Mouse (Mus musculus): ENCODE measurements around the gene St8sia1.

Gene St8sia1

DNA sequence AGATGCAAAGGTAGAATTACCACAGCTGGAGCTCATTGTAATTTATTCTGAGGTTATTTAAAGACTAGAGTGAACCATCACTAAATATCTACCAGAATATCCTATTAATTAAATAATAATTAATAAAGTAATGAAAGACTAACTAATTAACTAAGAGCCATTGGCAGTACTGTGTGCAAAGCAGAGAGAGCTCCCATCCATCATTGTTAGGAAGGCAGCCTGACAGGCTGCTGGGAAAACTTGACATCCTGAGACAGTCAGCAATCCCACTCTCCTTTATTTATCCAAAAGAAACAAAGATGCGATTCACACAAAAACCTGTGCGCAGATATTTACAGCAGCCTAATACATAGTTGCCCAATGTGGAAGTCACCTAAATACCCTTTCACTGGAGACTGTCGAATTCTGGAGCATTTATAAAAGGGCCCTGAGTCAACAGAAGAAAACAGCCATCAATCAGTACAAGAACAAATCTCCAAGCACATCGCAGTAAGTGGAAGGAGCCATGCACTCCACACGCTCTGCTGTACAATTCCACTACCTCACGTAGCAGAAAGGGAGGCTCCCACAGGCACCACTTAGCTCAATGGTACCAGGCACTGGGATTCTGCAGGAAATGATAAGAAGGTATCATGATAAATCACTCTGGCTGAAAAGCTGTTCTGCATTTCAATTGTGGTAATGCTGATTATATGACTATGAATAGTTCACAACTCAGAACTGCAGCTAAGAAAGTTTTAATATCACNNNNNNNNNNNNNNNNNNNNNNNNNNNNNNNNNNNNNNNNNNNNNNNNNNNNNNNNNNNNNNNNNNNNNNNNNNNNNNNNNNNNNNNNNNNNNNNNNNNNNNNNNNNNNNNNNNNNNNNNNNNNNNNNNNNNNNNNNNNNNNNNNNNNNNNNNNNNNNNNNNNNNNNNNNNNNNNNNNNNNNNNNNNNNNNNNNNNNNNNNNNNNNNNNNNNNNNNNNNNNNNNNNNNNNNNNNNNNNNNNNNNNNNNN lies 15.7 kb upstream of the St8sia1 start:
- no peak for DNase-seq (ENCODE audit: low spot score in 2 of 2)

DNA sequence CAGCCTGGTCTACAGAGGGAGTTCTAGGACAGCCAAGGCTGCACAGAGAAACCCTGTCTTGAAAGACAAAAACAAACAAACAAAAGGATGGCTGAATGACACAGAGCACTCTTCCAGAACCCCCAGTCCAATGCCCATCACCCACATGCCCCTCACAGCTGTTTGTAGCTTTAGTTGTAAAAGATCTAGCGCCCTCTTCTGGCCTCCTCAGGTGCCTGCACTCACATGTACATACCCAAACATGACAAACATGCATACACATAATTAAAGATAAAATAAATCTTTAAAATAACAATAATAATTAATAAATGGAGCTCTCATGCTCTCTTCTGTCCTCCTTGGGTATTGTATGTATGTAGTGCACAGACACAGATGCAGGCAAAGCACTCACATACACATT lies 13.0 kb upstream of the St8sia1 start:
- DNase-seq (ENCODE audit: low spot score in 2 of 2), result no peak

DNA sequence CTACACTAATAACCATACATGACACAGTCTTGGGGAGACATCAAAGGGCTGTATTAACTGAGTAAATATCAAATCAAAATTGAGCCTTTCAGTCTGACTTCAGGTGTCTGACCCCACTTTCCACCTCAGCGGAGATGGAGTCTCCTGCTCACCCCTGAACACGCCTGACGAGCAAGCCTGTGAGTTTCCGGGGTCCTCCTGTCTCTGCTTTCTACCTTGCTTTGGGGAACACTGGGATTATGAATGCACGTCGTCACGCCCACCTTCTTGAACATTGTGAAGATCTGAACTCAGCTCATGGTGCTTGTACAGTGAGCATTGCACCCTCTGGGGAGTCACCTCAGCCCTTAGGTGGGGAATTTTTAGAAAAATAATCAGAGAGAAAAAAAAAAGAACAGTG lies 9.0 kb upstream of the St8sia1 start:
- no peak for DNase-seq (ENCODE audit: low spot score in 2 of 2)

DNA sequence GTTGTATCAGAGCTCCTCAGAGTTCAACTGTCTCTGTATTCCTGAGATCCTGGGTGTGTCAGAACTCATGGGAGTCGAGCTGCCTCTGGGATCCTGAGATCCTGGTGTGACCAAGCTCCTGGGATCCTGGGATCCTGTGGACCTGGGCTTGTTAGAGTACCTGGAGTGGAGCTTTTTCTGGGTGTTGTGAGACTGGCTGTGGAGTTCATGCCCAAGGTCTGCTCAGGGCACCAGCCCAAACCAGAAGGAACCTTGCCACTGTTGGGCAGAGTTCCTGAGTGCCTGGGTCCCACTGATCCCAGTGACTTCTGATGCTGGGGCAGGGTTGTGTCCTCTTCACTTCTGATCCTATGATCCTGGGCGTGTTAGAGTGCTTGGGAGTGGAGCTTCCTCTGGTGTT lies 8.0 kb upstream of the St8sia1 start:
- DNase-seq (ENCODE audit: low spot score in 2 of 2), result no peak

DNA sequence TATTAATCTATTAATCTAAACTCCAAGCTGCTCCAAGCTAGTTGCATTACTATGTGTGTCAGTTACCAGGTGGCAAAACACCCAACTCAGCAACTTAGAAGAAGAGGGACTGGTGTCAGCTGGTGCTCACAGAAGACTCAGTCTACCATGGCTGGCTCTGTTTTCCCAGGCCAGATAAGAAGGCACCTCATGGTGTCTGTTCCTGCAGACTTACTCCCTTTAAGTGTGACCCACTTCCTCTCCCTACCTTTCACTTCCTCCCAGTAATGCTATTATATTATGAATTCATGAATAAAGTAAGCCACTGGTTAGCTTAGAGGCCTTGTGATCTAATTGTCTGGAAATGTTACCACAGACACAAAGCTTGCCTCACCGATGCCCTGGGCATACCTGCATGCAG lies 3.2 kb upstream of the St8sia1 start:
- no peak for DNase-seq (ENCODE audit: low spot score in 2 of 2)

DNA sequence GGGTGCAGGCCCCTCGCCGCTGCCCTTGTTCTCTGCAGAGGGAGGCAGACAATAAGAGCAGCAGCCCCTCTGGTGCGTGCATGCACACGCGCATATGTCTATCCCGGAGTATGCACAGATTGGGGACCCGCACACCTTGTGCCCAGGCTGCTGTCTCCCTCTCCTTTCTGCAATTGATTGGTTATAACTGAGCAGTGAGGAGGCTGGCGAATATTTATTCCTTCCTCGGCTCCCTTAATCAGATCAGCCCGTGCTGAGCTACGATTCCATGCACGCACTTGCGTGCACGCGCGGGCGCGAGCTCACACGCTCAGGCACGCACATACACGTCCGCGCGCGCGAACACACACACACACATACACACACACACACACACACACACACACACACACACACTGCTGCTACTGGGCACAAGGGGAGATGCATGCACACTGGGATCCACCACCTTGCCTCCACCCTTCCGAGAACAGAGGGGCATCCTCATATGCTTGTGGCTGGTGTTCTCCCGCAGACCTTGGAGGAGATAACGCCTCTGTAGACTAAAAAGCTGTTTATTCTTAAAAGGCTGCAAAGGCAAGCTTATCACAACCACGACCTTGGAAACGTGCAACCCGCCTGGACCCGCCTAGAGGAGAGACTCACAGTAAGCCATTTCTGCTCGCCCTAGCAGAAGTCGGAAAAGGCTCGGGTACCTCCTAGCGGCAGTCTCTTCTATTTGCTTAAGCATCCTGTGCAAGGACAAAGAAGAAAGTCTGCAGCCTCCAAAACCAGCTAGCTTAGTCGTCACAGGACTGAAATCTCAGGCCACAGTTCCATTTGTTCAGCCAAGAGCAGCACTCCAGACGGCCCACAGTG lies 506 bp upstream of the St8sia1 start:
- peak in 1 of 2 experiments; percentile 65 for DNase-seq (ENCODE audit: low spot score in 2 of 2)

DNA sequence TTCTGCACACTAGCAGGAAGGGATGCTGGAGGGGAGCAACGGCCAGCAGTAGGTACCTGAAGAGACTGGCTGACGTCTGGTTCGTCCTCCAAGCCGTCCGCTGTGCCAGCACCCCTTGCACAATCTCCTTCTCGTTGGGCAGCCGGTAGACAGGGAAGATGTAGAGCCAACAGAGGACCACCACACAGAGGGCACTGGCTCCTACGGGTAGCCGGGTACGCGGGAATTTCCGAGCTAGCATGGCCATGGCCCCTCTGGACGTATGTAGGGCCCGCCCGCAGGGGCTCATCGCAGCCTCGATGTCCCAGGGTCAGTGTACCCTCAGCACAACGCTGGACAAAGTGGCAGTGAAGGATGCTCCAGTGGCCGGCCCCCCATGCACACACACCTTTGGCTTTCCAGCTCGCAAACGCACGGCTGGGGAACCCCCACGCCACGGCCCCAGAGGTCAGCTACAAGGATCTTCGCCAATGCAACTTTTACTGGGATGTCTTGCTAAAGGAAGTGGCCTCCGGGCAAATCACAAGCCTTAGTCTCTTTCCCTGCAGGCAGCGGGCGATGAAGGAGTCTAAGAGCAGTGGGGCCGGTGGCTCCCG lies 674 bp downstream of the St8sia1 start:
- no peak for DNase-seq (ENCODE audit: low spot score in 2 of 2)

DNA sequence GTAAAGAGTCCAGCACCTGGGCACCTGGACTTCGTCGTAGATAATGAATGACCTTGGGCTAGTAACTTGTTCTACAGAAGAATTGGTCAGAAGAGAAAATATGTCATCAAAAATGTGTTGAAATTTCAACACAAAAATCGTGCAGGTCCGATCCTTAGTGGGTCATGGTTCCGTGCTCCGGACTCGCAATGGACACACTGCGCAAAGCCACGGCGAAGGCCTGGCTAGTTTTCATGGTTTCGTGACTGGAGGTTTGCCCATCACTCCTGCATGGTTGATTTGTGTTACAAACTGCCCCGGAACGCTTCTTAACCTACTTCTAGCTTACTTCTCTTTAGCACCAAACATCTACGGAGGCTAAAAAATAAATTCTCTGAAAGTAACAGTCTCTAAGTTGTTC lies 1.4 kb downstream of the St8sia1 start:
- no peak for DNase-seq (ENCODE audit: low spot score in 2 of 2)

DNA sequence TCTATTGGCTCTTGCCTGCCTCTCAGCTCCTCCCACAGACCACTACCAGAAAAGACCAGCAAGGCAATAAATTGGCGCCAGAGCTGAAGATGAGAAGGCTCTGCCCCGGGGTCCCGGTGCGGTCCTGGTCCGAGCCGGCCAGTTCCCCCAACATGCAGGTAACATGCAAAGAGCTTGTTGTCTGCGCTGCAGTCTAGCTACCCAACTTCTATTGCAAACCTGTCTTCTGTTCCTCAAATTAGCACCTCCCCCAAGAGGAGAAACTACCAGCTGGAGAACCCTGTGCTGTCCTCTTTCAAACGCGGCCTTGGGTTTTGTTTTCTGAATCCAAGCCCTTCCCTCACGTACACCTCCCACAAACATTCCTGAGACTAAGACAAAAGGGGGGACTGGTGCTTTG lies 1.8 kb downstream of the St8sia1 start:
- no peak for DNase-seq (ENCODE audit: low spot score in 2 of 2)

DNA sequence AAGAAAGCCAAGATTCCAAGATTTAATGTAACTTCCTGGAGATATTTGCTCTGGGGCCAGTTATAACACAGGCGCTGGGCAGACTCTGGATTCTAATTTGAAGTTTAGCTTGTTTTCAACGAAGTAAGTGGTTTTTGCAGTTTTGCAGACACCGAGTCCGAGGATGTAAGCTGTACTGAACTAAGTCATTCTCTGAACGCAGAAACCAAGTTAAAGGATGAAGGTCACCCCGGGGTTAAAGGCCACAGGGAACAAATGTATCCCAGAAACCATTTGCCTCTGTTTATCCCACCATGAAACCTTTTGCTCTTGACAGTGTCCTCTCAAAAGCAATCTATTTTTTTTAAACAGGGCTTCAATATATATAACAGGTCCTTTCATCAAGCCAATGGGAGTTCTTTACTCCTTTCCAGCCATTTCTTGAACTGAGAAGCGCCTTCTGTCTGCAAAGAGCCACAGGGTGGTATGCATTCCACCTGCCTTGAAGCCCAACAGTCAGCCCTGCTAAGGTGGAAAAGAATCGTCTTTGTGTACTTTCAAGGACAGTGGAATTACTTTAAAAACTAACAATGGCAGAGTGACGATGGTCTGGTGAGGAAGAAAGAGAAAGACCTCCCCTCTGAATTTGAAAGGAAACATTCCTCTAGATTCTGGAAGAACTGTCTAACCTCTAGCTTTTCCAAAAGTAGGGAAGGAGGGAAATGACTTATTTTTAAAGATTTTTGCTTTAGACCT lies 2.4 kb downstream of the St8sia1 start:
- DNase-seq (ENCODE audit: low spot score in 2 of 2), result no peak

DNA sequence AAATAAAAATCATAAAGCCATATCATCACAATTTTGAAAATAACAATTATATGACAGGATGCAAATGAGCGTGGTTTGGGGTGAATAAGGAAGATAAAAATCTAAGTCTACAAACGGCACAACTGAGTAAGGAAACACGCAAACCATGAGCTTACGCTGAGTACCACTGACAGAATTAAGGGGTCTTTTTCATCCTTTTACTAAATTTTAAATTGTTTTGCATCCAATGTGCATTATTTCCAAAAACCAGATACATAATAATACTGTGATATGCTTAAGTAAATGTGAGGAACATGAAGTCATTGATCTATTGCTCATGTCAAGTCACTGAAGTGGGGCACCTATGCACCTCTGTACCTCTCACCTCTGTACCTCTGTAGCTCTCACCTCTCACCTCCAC lies 7.7 kb downstream of the St8sia1 start:
- DNase-seq (ENCODE audit: low spot score in 2 of 2), result no peak

DNA sequence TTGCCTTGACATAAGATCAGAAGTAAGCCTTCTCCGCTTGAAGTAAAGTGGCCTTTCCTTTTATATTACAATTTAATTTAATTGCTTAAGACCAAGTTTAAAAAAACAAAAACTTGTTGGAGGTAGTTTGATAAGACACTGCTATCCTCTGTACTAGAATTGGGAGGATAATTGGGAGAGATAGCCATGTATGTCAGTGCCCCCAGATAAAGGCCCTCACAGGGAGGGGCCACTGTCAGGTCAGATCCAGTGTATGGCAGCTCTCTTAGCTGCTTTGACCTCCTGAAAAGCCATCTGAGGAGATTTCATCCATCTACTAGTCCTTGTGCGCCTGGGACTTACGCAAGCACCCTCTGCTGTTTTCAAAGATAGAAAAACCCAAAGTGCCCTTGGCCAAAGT lies 9.0 kb downstream of the St8sia1 start:
- no peak for DNase-seq (ENCODE audit: low spot score in 2 of 2)

DNA sequence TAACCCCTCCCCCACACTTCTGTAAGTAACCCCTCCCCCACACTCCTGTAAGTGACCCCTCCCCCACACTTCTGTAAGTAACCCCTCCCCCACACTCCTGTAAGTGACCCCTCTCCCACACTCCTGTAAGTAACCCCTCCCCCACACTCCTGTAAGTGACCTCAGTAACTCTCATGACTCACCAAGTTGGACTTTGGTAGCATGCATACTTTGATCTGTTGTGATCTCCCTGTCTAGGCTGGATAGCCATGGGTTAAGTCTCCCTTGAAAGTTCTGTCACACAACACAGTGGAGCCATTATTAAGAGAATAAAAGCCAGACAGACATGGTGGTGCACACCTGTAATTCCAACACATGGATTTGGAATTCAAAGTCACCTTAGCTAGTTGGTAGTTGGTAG lies 11.1 kb downstream of the St8sia1 start:
- DNase-seq (ENCODE audit: low spot score in 2 of 2), result no peak

DNA sequence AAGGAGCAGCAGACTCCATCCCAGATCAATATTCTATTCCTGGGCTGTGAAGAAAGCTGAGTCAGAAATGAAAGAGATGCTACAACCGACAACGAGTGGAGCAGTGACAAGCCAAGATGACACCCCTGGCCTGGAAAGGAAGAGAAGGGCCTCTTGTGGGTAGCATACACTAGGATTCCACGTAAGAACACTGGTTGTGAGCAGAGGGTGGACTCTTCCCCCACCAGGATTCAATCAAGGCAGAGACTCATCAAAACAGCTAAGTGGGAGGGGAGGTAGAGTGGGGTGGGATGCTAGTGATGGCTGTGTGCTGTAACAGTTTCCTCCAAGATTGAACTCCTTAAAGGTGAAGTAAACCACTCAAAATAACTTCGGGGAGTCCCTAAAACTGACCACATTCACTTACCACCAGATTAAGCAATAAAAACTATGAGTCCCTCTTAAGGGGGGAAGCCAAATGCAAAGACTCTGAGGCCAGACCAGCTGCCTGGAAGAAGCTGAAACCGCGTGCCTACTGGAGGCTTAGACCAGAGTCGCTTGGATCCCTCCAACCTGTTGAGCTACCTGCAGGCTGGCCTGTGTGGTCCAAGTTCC lies 11.8 kb downstream of the St8sia1 start:
- DNase-seq (ENCODE audit: low spot score in 2 of 2), result no peak

DNA sequence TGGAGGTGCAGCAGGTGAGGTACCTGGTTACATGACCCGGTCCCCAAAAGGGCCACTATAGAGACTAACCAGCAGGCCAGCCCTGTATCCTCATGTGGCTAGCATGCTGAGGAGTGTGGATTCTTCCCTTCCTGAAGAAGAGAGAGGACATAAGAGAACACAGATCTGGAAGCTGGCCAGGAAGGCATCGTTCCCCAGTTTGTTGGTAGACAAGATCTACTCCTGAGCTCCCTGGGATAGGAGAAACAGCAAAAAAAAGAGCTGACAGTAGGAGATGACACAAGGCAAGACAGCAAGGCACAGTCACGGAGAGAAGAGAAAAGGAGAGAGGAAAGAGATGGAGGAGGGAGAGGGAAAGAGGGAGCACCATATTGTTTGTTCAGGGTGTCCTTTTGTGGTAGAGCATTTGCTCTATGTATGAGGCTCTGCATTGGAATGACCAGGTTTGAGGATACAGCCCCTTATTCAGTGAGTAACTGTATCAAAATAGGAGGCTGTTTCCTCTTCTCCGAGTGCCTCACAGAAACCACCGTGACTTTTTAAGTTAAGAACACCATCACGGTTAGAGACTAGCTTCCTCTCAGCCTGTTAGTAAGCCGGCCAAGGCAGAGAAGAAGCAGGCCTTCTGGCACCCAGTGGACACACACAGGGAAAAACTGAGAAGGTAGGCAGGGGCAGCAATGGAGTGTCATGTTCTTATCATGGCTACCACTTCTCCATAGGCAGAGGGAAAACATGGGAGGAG lies 12.5 kb downstream of the St8sia1 start:
- DNase-seq (ENCODE audit: low spot score in 2 of 2), result no peak

DNA sequence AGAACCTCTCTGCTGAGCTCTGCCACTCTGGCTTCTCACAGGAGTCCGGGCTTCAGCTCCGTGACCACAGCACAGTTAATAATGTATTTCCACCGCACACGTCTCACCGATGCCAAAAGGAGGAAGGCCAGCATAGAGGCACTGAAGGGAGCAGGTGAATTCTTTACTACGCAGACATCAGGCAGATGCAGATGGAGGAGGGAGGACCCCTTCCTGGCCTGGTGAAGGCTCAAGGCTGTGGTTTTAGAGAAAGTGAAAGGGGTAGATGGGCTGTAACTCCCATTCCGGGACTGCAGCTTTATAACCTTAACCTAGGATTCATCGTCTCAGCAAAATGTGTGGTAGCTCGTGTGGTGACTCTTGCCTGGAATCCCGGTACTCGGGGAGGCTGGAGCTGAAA lies 13.9 kb downstream of the St8sia1 start:
- DNase-seq (ENCODE audit: low spot score in 2 of 2), result no peak

DNA sequence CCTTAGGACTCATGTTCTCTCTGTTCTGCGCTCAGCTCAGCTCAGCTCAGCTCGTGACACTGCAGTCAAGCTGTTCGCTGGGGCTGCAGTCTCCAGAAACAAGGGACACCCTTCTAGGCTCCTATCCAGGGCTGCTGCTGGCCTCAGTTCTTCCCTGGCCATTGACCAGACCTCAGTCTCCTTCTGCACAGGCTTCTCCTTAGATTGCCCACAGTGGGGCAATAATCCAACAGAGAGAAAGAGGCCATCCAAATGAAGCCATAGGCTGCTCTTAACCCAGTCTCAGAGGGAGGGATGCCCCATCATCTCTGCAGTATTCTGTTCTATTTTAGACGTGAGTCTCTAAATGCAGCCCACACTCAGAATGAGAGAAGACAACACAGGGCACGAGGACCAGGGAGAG lies 15.3 kb downstream of the St8sia1 start:
- DNase-seq (ENCODE audit: low spot score in 2 of 2), result no peak

DNA sequence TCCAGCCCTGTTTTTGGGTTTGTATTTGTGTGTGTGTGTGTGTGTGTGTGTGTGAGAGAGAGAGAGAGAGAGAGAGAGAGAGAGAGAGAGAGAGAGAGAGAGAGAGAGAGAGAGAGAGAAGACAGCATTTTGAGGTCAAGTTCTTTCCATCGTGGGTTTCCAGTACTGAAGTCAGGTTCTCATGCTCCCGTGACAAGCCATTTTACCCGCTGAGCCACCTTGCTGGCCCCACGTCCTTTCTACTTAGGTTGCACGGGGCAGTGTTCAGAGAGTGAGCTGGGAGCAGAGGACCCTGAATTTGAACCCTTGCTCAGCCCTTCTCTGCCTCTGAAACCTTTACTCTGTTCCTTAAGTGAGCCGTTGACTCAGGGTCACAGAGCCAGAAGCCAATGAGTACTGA lies 17.2 kb downstream of the St8sia1 start:
- DNase-seq (ENCODE audit: low spot score in 2 of 2), result no peak

DNA sequence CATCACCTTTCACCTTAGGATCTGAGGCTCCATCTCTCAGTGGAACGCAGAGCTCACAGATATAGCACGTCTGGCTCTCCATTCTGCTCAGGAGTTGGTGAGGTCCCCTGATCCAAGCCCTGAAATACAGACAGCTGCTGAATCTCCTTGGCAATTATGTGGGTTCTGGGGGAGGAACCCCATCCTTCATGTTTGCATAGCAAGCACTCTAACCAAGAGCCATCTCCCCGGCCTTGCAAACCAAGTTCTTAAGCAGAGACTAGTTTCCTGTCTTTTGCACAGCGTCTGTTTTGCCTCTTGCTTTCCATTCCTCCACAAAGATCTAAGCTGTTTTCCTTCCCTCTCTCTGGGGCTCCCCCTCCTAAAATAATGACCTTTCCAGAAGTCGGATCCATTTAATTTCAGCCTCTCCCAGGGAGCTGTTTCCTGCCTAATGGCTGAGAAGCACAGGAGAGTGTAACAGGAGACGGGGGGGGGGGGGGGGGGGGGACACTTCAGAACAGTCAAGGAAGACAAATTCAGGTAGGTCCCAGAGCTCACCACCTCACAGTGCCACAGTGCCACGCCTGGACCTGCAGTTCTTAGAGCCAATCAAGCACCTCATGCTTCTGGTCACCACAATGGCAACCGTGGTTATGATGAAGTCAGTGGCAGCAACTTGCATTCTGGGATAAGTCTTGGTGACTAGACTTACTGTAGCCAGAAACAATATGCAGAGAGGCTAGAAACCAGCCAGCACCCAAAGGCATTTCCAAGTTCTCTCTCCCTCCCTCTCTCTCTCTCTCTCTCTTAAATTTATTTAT lies 18.0 kb downstream of the St8sia1 start:
- DNase-seq (ENCODE audit: low spot score in 2 of 2), result no peak

DNA sequence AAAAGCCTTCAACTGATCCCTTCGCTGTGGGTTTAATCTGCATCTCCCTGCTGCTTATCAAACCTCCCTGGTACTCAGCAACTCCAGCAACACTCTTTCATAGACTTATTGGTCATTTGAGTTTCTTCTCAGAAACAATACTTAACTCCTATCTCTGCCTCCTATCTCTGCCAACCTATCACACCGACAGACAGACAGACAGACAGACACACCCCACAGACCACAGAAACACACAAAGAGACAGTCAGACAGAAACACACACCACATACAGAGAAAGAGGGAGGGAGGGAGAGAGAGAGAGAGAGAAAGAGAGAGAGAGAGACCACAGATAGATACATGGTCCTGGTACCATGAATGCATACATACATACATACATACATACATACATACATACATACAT lies 18.8 kb downstream of the St8sia1 start:
- no peak for DNase-seq (ENCODE audit: low spot score in 2 of 2)

All from spleen, postnatal 10 days (tissue).